Mouse (Mus musculus): ENCODE data around the gene Tox3. TPM values are rescaled to one million over a fixed set of nuclear protein-coding genes. Genes with fewer than 3 reads are reported as not detected.

The Tox3 gene
- total RNA-seq (2023): under 1 TPM in 1 of 2 experiments, not detected in 1; 0.11 TPM

DNA sequence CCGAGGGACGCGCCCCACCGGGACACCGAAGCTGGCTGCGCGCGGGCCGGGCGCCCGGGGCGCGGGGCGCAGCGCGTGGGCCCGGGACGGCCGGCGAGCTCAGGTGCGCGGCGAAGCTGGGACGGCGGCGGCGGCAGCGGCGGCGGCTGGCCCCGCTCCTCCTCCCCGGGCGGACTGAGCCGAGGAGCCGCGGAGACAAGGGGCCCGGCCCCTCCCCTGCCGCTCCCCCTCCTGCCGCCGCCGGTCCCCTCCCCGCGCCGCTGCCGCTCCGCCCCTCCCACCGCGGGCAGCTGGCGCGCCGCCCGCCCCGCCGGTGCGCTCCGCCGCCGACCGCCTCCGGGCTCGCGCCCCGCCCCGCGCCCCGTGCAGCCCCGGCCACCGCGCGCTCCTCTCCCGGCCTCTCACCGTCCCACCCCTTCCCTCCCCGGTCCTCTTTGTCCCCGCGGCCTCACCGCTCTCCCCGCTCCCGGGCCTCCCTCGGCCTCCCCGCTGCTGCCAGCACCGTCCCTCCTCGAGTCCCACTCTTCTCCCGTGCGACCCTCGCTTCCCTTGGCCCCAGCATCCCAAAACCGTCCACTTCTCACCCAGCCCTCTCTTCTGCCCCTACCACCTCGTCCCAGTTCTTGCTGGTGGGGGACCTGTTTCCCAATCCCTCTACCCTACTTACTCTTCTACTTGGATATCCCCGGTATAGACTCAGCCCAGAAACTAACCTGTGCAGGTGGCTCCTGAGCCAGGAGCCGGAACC, at the start of gene Tox3:
Tox3 (minus strand) TSS at position 166 of the 748 bp plus-strand sequence.

Measured in neutrophil, adult 83 days (primary cell).